Mouse (Mus musculus) ZHBTc4 (cell line): Measurements from ENCODE around the gene Actr5.

Experiments
- DNase-seq: peaks from one replicate; pipeline ENCODE4 v3.0.0-alpha.2; 2011; ENCODE audit warnings: low read depth, low spot score

The Actr5 gene

GRCm38 (mm10) chr2:158624718-158625222 is at the start of gene Actr5:
TSS of gene Actr5 (plus strand) at chr2:158624888.
- DNase-seq, result peak; percentile 99

GRCm38 (mm10) chr2:158579979-158580378 is 44.7 kb upstream of the Actr5 start:
- DNase-seq, result no peak

GRCm38 (mm10) chr2:158584621-158585358 is 39.9 kb upstream of the Actr5 start:
- peak; percentile 74 for DNase-seq

- no peak for DNase-seq
Measured at GRCm38 (mm10) chr2:158588524-158589271, 36.0 kb upstream of the Actr5 start.

- no peak for DNase-seq
Measured at GRCm38 (mm10) chr2:158590495-158590894, 34.2 kb upstream of the Actr5 start.

- peak; percentile 92 for DNase-seq
Measured at GRCm38 (mm10) chr2:158591286-158591685, 33.4 kb upstream of the Actr5 start.

- DNase-seq, result no peak
Measured at GRCm38 (mm10) chr2:158593371-158593770, 31.3 kb upstream of the Actr5 start.

- peak; percentile 83 for DNase-seq
Measured at GRCm38 (mm10) chr2:158595103-158595502, 29.6 kb upstream of the Actr5 start.

GRCm38 (mm10) chr2:158595577-158595976 is 29.1 kb upstream of the Actr5 start:
- DNase-seq, result no peak

- no peak for DNase-seq
Measured at GRCm38 (mm10) chr2:158596803-158597202, 27.9 kb upstream of the Actr5 start.

GRCm38 (mm10) chr2:158600517-158600916 is 24.2 kb upstream of the Actr5 start:
- DNase-seq, result no peak

GRCm38 (mm10) chr2:158601326-158601725 is 23.4 kb upstream of the Actr5 start:
- peak; percentile 54 for DNase-seq

GRCm38 (mm10) chr2:158602663-158603062 is 22.0 kb upstream of the Actr5 start:
- no peak for DNase-seq

GRCm38 (mm10) chr2:158606511-158606964 is 18.1 kb upstream of the Actr5 start:
- no peak for DNase-seq

- DNase-seq, result peak; percentile 39
Measured at GRCm38 (mm10) chr2:158609681-158610080, 15.0 kb upstream of the Actr5 start.

- DNase-seq, result peak; percentile 53
Measured at GRCm38 (mm10) chr2:158610488-158611325, 14.0 kb upstream of the Actr5 start, which contains the start of gene Slc32a1. TSS of gene Slc32a1 (plus strand) at chr2:158610767.

- peak; percentile 23 for DNase-seq
Measured at GRCm38 (mm10) chr2:158611326-158611719, 13.4 kb upstream of the Actr5 start.

- peak; percentile 37 for DNase-seq
Measured at GRCm38 (mm10) chr2:158611726-158612670, 12.7 kb upstream of the Actr5 start.

- no peak for DNase-seq
Measured at GRCm38 (mm10) chr2:158612671-158613250, 11.9 kb upstream of the Actr5 start.
